Mouse (Mus musculus): Measurements from ENCODE around the gene Chrnd. TPM values are rescaled to one million over a fixed set of nuclear protein-coding genes. Genes with fewer than 3 reads are reported as not detected.

Gene Chrnd
- polyA plus RNA-seq, 1 experiment from 2014 or later, result 0.17 TPM

DNA sequence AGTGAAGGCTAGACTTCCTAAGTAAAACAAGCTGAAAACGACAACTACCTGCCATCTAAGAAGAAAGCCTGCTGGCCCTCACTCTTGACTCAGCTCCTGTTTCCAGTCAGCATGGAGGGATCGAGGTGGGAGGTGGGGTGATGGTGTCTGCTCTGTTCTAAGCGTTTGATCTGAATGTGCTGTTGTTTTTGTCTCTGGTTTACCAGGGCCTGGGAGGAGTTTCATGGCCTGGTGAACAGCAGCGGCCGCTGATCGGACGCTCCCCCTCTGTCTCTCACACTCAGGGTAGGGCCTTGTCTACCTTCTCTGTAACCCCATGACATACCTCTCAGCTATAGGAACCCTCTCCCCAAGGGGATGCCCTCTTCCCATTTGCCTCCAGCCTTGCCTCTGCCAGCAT, 41.8 kb downstream of the Chrnd start:
- Histone ChIP-seq H3K27ac (no peak overlapping the region), H3K4me1 (replicated peaks; ENCODE audit: insufficient read depth, low read length) (no peaks in the 10 kb centered on the region), H3K9ac (ENCODE audit: low read depth, low read length) (no peak overlapping the region), H3K4me2 (ENCODE audit: low read length) (no peak overlapping the region), H3K36me3 (ENCODE audit: insufficient read depth, low read length) (peaks cover 46% of the 10 kb centered on the region), H3K27me3 (ENCODE audit: insufficient read depth, low read length) (no peaks in the 10 kb centered on the region), H3K9me3 (replicated peaks; ENCODE audit: low read length) (no peaks in the 10 kb centered on the region), H3K4me3 (replicated peaks; ENCODE audit: low read depth, low read length) (no peak overlapping the region)
- DNase-seq (ENCODE audit: low spot score) (peak; percentile 73), ATAC-seq (replicated peaks; ENCODE audit: low FRiP score, low read depth) (peak; percentile 68)
- 40% methylated on average over 7 of the region's 7 CpGs for WGBS
- no peak for TF ChIP-seq CTCF (IDR thresholded peaks at IDR 0.05; ENCODE audit: low read depth)

DNA sequence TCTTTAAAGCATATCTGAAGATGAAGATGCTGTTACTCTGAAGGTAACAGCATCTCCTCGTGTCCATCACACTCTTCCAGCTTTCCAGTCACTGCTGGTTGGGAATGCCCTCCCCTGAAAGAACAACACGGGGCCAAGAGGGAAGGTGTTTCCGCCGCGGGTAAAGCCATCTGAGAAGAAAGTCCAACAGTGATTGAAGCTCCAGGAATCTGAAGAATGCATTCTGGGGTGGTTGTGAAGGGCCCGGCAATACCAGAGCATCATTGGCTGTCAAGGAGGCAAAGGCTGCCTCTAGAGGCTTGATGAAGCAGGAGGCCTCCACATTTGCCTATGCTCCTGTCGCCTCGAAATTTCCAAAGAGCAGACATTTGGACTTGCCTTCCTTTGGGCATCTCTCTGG, 48.6 kb downstream of the Chrnd start:
- DNase-seq (ENCODE audit: low spot score) (peak; percentile 28), ATAC-seq (replicated peaks; ENCODE audit: low FRiP score, low read depth) (peak; percentile 69)
- Histone ChIP-seq H3K9me3 (replicated peaks; ENCODE audit: low read length) (no peaks in the 10 kb centered on the region), H3K27me3 (ENCODE audit: insufficient read depth, low read length) (no peaks in the 10 kb centered on the region), H3K9ac (ENCODE audit: low read depth, low read length) (no peak overlapping the region), H3K4me1 (replicated peaks; ENCODE audit: insufficient read depth, low read length) (no peaks in the 10 kb centered on the region), H3K4me3 (replicated peaks; ENCODE audit: low read depth, low read length) (no peak overlapping the region), H3K36me3 (ENCODE audit: insufficient read depth, low read length) (0 out of 2 replicates have a peak, but pooled peaks cover 20% of the 10 kb centered on the region), H3K27ac (no peak overlapping the region), H3K4me2 (ENCODE audit: low read length) (no peak overlapping the region)
- no peak for TF ChIP-seq CTCF (IDR thresholded peaks at IDR 0.05; ENCODE audit: low read depth)
- WGBS, result 62% methylated on average over 8 of the region's 8 CpGs

DNA sequence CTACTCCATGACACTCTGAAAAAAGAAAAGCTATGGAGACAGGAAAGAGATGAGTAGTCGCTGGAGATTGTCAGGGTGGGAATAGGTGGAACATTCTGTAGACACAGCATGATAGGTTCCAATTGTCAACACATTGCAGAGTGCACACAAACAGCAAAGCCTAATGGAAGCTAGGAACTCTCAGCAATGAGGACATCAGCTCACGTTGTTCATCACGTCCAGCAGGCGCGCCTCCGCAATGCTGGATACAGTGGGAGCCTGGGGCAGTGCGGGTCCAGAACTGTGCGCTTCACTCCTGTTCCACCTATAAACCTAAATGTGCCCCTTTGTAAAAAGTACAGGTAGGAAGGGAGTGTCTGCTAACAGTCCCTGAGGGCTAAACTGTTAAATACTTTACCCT, 52.6 kb downstream of the Chrnd start:
- H3K27ac ChIP-seq, result no peak overlapping the region
- no peaks in the 10 kb centered on the region for H3K4me1 ChIP-seq (replicated peaks; ENCODE audit: insufficient read depth, low read length)
- TF ChIP-seq CTCF (IDR thresholded peaks at IDR 0.05; ENCODE audit: low read depth), result no peak
- no peaks in the 10 kb centered on the region for H3K9me3 ChIP-seq (replicated peaks; ENCODE audit: low read length)
- DNase-seq (ENCODE audit: low spot score), result no peak
- no peak overlapping the region for H3K9ac ChIP-seq (ENCODE audit: low read depth, low read length)
- H3K4me2 ChIP-seq (ENCODE audit: low read length), result no peak overlapping the region
- H3K4me3 ChIP-seq (replicated peaks; ENCODE audit: low read depth, low read length), result no peak overlapping the region
- H3K36me3 ChIP-seq (ENCODE audit: insufficient read depth, low read length), result 0 out of 2 replicates have a peak, but pooled peaks cover 3% of the 10 kb centered on the region
- no peaks in the 10 kb centered on the region for H3K27me3 ChIP-seq (ENCODE audit: insufficient read depth, low read length)
- WGBS, result 87% methylated on average over 8 of the region's 8 CpGs
- ATAC-seq (replicated peaks; ENCODE audit: low FRiP score, low read depth), result no peak

DNA sequence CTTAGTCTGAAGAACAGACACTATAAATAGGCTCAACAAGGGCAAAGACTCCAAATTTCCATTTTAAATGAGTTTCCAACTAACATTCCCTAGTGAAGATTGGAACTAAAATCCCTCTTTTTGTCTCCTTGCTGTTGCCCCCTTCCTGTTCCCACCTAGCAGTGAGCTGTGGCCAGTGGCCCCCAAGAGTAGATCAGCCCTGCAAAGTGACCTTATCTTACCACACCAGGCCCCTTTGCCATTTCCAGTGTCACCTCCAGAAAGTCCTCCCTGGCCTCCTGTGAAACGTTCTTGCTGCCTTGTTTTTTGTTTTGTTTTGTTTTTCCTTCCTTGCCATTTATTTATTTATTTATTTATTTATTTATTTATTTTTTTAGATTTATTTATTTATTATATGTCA, 55.0 kb downstream of the Chrnd start:
- no peak overlapping the region for H3K4me3 ChIP-seq (replicated peaks; ENCODE audit: low read depth, low read length)
- H3K27me3 ChIP-seq (ENCODE audit: insufficient read depth, low read length), result no peaks in the 10 kb centered on the region
- H3K9ac ChIP-seq (ENCODE audit: low read depth, low read length), result no peak overlapping the region
- no peak overlapping the region for H3K4me2 ChIP-seq (ENCODE audit: low read length)
- H3K9me3 ChIP-seq (replicated peaks; ENCODE audit: low read length), result no peaks in the 10 kb centered on the region
- no peak for TF ChIP-seq CTCF (IDR thresholded peaks at IDR 0.05; ENCODE audit: low read depth)
- 42% methylated on average over 1 of the region's 1 CpGs for WGBS
- no peaks in the 10 kb centered on the region for H3K4me1 ChIP-seq (replicated peaks; ENCODE audit: insufficient read depth, low read length)
- no peaks in the 10 kb centered on the region for H3K36me3 ChIP-seq (ENCODE audit: insufficient read depth, low read length)
- no peak for DNase-seq (ENCODE audit: low spot score)
- no peak for ATAC-seq (replicated peaks; ENCODE audit: low FRiP score, low read depth)
- no peak overlapping the region for H3K27ac ChIP-seq

DNA sequence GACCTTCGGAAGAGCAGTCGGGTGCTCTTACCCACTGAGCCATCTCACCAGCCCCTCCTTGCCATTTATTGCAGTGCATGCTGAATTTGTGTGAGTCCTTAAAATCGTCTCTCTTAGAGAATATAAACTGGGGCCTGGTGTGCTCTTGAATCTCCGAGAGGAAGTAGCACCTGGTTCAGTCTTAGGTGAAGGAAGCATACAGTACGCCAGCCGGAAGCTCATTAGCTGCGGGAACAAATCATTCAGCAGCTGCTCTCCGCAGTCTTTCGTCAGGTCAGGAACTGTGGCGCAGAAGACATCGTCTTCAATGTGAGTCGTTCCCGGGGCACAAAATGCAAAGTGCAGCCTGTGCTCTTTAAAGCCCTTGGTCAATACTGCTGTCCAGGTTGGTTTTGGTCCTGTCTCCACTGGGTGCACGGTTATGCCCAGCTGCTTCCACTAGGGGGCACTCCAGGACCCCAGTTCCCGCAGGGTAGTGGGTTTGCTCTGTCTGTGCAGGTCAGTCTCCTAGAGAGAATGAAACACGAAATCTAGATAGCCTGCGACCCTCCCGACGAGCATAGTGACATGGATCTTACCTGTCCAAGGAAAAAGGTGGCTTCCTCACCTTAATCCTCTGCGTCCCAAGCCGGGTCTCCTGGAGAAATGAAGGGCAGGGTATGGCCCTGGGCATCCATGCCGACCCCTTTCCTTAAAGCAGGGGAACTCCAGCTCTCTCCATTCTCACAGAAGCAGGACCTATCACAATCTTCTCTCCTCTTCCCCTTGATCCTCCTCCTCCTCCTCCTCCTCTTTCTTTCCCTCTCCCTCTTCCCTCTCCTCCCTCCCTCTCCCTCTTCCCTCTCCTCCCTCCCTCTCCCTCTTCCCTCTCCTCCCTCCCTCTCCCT, 55.8 kb downstream of the Chrnd start:
- H3K4me2 ChIP-seq (ENCODE audit: low read length), result peak overlapping the region; percentile 37
- H3K36me3 ChIP-seq (ENCODE audit: insufficient read depth, low read length), result no peaks in the 10 kb centered on the region
- no peak overlapping the region for H3K9ac ChIP-seq (ENCODE audit: low read depth, low read length)
- no peaks in the 10 kb centered on the region for H3K27me3 ChIP-seq (ENCODE audit: insufficient read depth, low read length)
- ATAC-seq (replicated peaks; ENCODE audit: low FRiP score, low read depth) (peak; percentile 86), DNase-seq (ENCODE audit: low spot score) (peak; percentile 78)
- no peak overlapping the region for H3K4me3 ChIP-seq (replicated peaks; ENCODE audit: low read depth, low read length)
- 25% methylated on average over 22 of the region's 22 CpGs for WGBS
- TF ChIP-seq CTCF (IDR thresholded peaks at IDR 0.05; ENCODE audit: low read depth), result peak; percentile 91
- no peaks in the 10 kb centered on the region for H3K4me1 ChIP-seq (replicated peaks; ENCODE audit: insufficient read depth, low read length)
- H3K9me3 ChIP-seq (replicated peaks; ENCODE audit: low read length), result no peaks in the 10 kb centered on the region
- H3K27ac ChIP-seq, result no peak overlapping the region

Other genes starting within 250 kb of the Chrnd start
- not detected in 2 replicates for gene Alppl2, start 100.7 kb upstream of the Chrnd start, polyA plus RNA-seq (2015; fragmentation: Nextera tagmentation; extraction: Ambion mirVana)
- gene Alpi, start 89.0 kb upstream of the Chrnd start, polyA plus RNA-seq (2015; fragmentation: Nextera tagmentation; extraction: Ambion mirVana), result not detected in 2 replicates
- not detected in 2 replicates for gene Akp3, start 65.6 kb upstream of the Chrnd start, polyA plus RNA-seq (2015; fragmentation: Nextera tagmentation; extraction: Ambion mirVana)
- 0.05 and 0.11 TPM in 2 replicates for gene Ecel1, start 34.1 kb upstream of the Chrnd start, polyA plus RNA-seq (2015; fragmentation: Nextera tagmentation; extraction: Ambion mirVana)
- 0.07 TPM in 1 of 2 replicates, not detected in the other for gene Prss56, start 7.3 kb upstream of the Chrnd start, polyA plus RNA-seq (2015; fragmentation: Nextera tagmentation; extraction: Ambion mirVana)
- gene Chrng, start 14.1 kb downstream of the Chrnd start, polyA plus RNA-seq (2015; fragmentation: Nextera tagmentation; extraction: Ambion mirVana), result not detected in 2 replicates
- gene Eif4e2, start 23.3 kb downstream of the Chrnd start, polyA plus RNA-seq (2015; fragmentation: Nextera tagmentation; extraction: Ambion mirVana), result 165 and 178 TPM in 2 replicates
- 40.4 and 42.5 TPM in 2 replicates for gene Efhd1, start 73.8 kb downstream of the Chrnd start, polyA plus RNA-seq (2015; fragmentation: Nextera tagmentation; extraction: Ambion mirVana)
- 44.1 and 50.6 TPM in 2 replicates for gene Gigyf2, start 136.4 kb downstream of the Chrnd start, polyA plus RNA-seq (2015; fragmentation: Nextera tagmentation; extraction: Ambion mirVana)
- 1.6 and 2.2 TPM in 2 replicates for gene Kcnj13, start 204.1 kb downstream of the Chrnd start, polyA plus RNA-seq (2015; fragmentation: Nextera tagmentation; extraction: Ambion mirVana)

Measured in kidney, postnatal 0 days (tissue).